ENCODE assay signal across 8 mouse cellular contexts in the genomic region with DNA sequence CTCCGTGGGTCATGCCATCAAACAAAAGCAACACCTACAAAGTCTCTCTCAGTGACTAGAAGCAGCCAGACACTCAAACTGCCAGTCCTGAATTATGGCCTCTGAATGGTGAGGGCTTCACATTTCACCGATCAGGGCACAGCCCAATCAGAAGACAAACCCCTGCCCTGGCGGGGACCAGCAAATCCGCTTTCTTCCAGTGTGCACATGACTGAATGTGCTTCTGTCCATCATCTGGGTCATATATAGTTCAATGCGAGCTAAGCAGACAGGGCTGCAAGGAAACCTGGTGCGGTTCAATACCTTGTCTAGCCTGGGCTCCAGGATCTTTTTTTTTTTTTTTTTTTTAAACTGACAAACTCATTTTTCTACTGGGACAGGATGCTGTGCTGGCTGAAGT.
DNase-seq lines count a peak whose midpoint lies in the region; ATAC-seq and TF ChIP-seq lines count a peak whose summit lies in the region.

No protein-coding gene starts in this region.

- no peaks in the 10 kb centered on the region for H3K4me1 ChIP-seq in embryonic facial prominence, embryonic 11.5 days (ENCODE audit: control insufficient read depth, insufficient read depth, low read length)
- peaks cover 3 to 11% of the 10 kb centered on the region in 2 experiments; a peak in 3 of 4 replicates for H3K4me1 ChIP-seq in liver, embryonic 14.5 days (replicated peaks; ENCODE audit: control insufficient read depth in 2 of 2, insufficient read depth in 2 of 2, low read length in 1 of 2)

- H3K27ac ChIP-seq in embryonic facial prominence, embryonic 11.5 days (replicated peaks; ENCODE audit: low read depth, low read length): peak overlapping the region; percentile 95
- H3K27ac ChIP-seq in liver, embryonic 14.5 days: no peak overlapping the region

- peak; percentile 78 for DNase-seq in adrenal gland, postnatal 14 days
- DNase-seq in embryonic facial prominence, embryonic 11.5 days (ENCODE audit: low spot score): peak; percentile 95
- peak; percentile 59 to 70 for DNase-seq in heart, adult 9 months (ENCODE audit: low spot score in 2 of 2)
- DNase-seq in kidney, adult 8-10 months: peak; percentile 29 to 59
- DNase-seq in liver, embryonic 14.5 days (ENCODE audit: low read depth in 3 of 3, low spot score in 3 of 3): peak in 2 of 3 experiments; percentile 40 to 43
- peak; percentile 78 for DNase-seq in neural tube, embryonic 10.5 days (ENCODE audit: extremely low spot score, low spot score)
- peak; percentile 8 for DNase-seq in telencephalon, adult 2 months (ENCODE audit: low read depth, low spot score)

- no peaks in the 10 kb centered on the region for H3K36me3 ChIP-seq in C2C12 (ENCODE audit: control insufficient read depth, insufficient read depth)
- no peaks in the 10 kb centered on the region for H3K36me3 ChIP-seq in embryonic facial prominence, embryonic 11.5 days (replicated peaks; ENCODE audit: control insufficient read depth, insufficient read depth, low read depth, low read length)
- H3K36me3 ChIP-seq in liver, embryonic 14.5 days (replicated peaks; ENCODE audit: control insufficient read depth, insufficient read depth, low read depth): no peaks in the 10 kb centered on the region

- ATAC-seq in embryonic facial prominence, embryonic 11.5 days (replicated peaks; ENCODE audit: insufficient number of reproducible peaks, low FRiP score, low TSS enrichment, low read depth): peak; percentile 97
- ATAC-seq in liver, embryonic 14.5 days (ENCODE audit: insufficient read depth): peak; percentile 79

- H3ac ChIP-seq in C2C12 (ENCODE audit: control insufficient read depth, insufficient read length, low read depth): peak overlapping the region; percentile 45

- WGBS in embryonic facial prominence, embryonic 11.5 days: 6% methylated on average over 6 of the region's 6 CpGs
- 24% methylated on average over 6 of the region's 6 CpGs for WGBS in liver, embryonic 14.5 days (ENCODE audit: insufficient replicate concordance)

- no peaks in the 10 kb centered on the region for H3K9me3 ChIP-seq in embryonic facial prominence, embryonic 11.5 days (replicated peaks; ENCODE audit: control insufficient read depth, low read length)
- no peaks in the 10 kb centered on the region for H3K9me3 ChIP-seq in liver, embryonic 14.5 days (ENCODE audit: control insufficient read depth, low read length)

- TF ChIP-seq EP300 in liver, embryonic 14.5 days (IDR thresholded peaks at IDR 0.05; ENCODE audit: low read depth): no peak

- peaks cover 22% of the 10 kb centered on the region for H3K79me2 ChIP-seq in C2C12 (ENCODE audit: control insufficient read depth, insufficient read depth)

- H3K9ac ChIP-seq in embryonic facial prominence, embryonic 11.5 days (replicated peaks; ENCODE audit: low read length): peak overlapping the region; percentile 87
- H3K9ac ChIP-seq in liver, embryonic 14.5 days (replicated peaks): peak overlapping the region; percentile 56

- H3K4me3 ChIP-seq in C2C12 (ENCODE audit: insufficient read depth, poor library complexity, severe bottlenecking): peak overlapping the region; percentile 38
- H3K4me3 ChIP-seq in embryonic facial prominence, embryonic 11.5 days (ENCODE audit: low read depth, low read length): peak overlapping the region; percentile 64
- H3K4me3 ChIP-seq in liver, embryonic 14.5 days (ENCODE audit: insufficient read depth in 1 of 2, low read depth in 2 of 2, low read length in 2 of 2): peak overlapping the region; percentile 55 to 64

- H3K4me2 ChIP-seq in embryonic facial prominence, embryonic 11.5 days (ENCODE audit: low read depth, low read length): peak overlapping the region; percentile 57
- peak overlapping the region; percentile 70 for H3K4me2 ChIP-seq in liver, embryonic 14.5 days (ENCODE audit: low read depth)

- TF ChIP-seq CTCF in C2C12 (IDR thresholded peaks at IDR 0.05; ENCODE audit: control insufficient read depth, insufficient read depth, insufficient read length): no peak
- no peak for TF ChIP-seq CTCF in liver, embryonic 14.5 days (IDR thresholded peaks at IDR 0.05; ENCODE audit: low read depth)

- peaks cover 11% of the 10 kb centered on the region for H3K79me3 ChIP-seq in C2C12 (ENCODE audit: low read depth)

- no peaks in the 10 kb centered on the region for H3K27me3 ChIP-seq in C2C12 (ENCODE audit: control insufficient read depth, insufficient read depth, insufficient read length)
- no peaks in the 10 kb centered on the region for H3K27me3 ChIP-seq in embryonic facial prominence, embryonic 11.5 days (ENCODE audit: control insufficient read depth, insufficient read depth, low read length)
- no peaks in the 10 kb centered on the region for H3K27me3 ChIP-seq in liver, embryonic 14.5 days (ENCODE audit: control insufficient read depth, insufficient read depth, low read length)

TF ChIP-seq in C2C12, 6 proteins besides CTCF, POLR2A, EP300 and RAD21:
- TF ChIP-seq USF1 (IDR thresholded peaks at IDR 0.05; ENCODE audit: low read depth) (peak; percentile 93), MAX (IDR thresholded peaks at IDR 0.05) (no peak)

Comparison
In these comparisons a context has a peak if more than half of its experiments do, and no peak if none do; other contexts are left out.
1. DNase-seq: peak in every context shown above with its lines; median percentile 95 in embryonic facial prominence, embryonic 11.5 days; 78 in adrenal gland, postnatal 14 days; 78 in neural tube, embryonic 10.5 days; 64 in heart, adult 9 months; 44 in kidney, adult 8-10 months; 42 in liver, embryonic 14.5 days; 8 in telencephalon, adult 2 months.